Mouse (Mus musculus) hindbrain, embryonic 12.5 days (tissue): ENCODE data around the gene Prlhr. TPM values are rescaled to one million over a fixed set of nuclear protein-coding genes. Genes with fewer than 3 reads are reported as not detected.

ENCODE experiments used
- ATAC-seq: fragments of 200-750 bp; cut with Nextera tagmentation; 2 replicates; pipeline ENCODE4 v1.8.0; 2017; ENCODE audit warnings: moderate TSS enrichment; ENCODE audit not compliant: low FRiP score
- H3K27ac ChIP-seq: fragments of 300-500 bp; sonication (generic); 2 replicates; pipeline ENCODE4 v1.5.1; 2016; ENCODE audit warnings: mild to moderate bottlenecking
- H3K27me3 ChIP-seq: fragments of 300-500 bp; sonication (generic); 2 replicates; pipeline ENCODE4 v1.6.1; 2016; ENCODE audit warnings: mild to moderate bottlenecking
- H3K36me3 ChIP-seq: fragments of 300-500 bp; sonication (generic); 2 replicates; pipeline ENCODE4 v1.6.1; 2016; ENCODE audit warnings: mild to moderate bottlenecking
- H3K4me1 ChIP-seq: fragments of 300-500 bp; sonication (generic); 2 replicates; pipeline ENCODE4 v1.6.1; 2016
- H3K4me2 ChIP-seq: fragments of 300-500 bp; sonication (generic); replicated peaks from 2 replicates; pipeline ENCODE4 v1.6.1; 2016; ENCODE audit warnings: mild to moderate bottlenecking
- H3K4me3 ChIP-seq: fragments of 300-500 bp; sonication (generic); 2 replicates; pipeline ENCODE4 v1.5.1; 2016; ENCODE audit warnings: mild to moderate bottlenecking
- H3K9ac ChIP-seq: fragments of 300-500 bp; sonication (generic); 2 replicates; pipeline ENCODE4 v1.6.1; 2016; ENCODE audit warnings: mild to moderate bottlenecking, moderate library complexity
- H3K9me3 ChIP-seq: fragments of 300-500 bp; sonication (generic); replicated peaks from 2 replicates; pipeline ENCODE4 v1.6.1; 2016; ENCODE audit warnings: mild to moderate bottlenecking
- WGBS: fragments of 180-500 bp; shearing (Covaris S2); methylation state at CpG from one replicate; pipeline ENCODE4 v1.1.7; 2016; 5-methylcytosine and 5-hydroxymethylcytosine counted together
- polyA plus RNA-seq: library from polyadenylated mRNA; unstranded; fragments of >200 nt; fragmentation: Nextera tagmentation; extraction: Ambion mirVana; gene quantifications from 2 replicates; pipeline ENCODE4 v1.2.1, GENCODE M21; 2016

The Prlhr gene
- polyA plus RNA-seq, 1 experiment from 2014 or later: not detected

DNA sequence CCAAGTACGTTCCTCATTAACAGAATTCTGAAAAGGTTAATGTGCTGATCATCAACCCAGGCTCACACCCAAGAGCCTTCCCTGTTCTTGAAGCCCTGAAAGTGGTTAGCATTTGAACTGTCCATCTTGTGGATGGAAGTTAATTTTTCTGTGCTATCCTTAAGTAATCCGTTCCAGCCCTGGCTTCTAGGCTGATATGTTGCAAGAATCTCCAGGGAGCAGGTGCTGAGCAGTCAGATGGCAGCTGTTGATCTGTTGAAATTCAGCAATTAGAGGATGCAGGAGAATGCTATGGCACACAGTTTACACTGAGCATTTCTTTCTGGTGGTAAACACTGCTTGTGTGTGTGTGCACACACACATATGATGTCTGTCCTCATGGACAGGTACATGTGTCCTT lies 2.4 kb downstream of the Prlhr start:
- Histone ChIP-seq H3K4me3 (no peak overlapping the region), H3K9ac (no peak overlapping the region), H3K4me1 (peaks cover 22% of the 10 kb centered on the region), H3K27ac (no peak overlapping the region), H3K27me3 (peaks cover 50% of the 10 kb centered on the region), H3K9me3 (no peaks in the 10 kb centered on the region), H3K4me2 (no peak overlapping the region), H3K36me3 (no peaks in the 10 kb centered on the region)
- 63% methylated on average over 2 of the region's 2 CpGs for WGBS
- ATAC-seq: no peak

DNA sequence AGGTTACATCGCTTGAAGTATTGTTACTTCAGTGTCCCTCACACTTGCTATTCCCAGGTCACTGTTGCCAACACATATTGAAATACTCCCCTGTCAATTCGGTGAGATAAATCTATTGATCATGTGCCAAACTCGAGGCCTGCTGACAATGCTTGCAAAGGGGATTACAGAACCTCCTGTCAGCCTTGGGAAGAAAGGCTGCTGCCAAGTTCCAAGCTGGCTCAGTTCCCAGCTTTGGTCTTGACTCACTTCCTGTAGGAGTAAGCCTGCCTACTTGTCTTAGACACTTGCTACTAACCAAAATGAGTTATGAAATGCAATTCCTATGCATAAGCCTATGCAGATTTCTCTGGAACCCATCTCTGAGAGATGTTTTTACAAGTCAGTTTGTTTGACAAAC lies 4.2 kb downstream of the Prlhr start:
- H3K27me3 ChIP-seq: peaks cover 34% of the 10 kb centered on the region

DNA sequence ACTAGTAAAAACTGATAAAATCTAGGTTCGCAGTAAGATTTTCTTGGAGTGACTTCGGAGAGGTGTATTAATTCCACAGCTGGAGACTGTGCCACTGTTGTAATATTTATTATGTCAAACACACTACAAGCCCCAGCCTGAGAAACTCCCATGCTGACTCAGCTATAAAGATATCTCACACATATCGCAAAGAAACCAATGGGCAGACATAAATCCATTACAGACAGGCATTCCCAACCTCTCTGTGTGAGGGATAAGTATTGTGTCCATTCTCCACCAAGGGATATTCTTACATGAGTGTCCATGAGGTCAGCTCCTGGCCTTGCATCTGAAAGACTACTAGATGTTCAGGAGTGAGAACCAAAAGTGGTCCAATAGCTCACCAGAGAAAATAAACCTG lies 4.7 kb downstream of the Prlhr start:
- H3K4me2 ChIP-seq: no peak overlapping the region
- 85% methylated on average over 3 of the region's 3 CpGs for WGBS
- no peaks in the 10 kb centered on the region for H3K9me3 ChIP-seq
- peaks cover 29% of the 10 kb centered on the region for H3K27me3 ChIP-seq
- peaks cover 16% of the 10 kb centered on the region for H3K4me1 ChIP-seq
- ATAC-seq: no peak
- no peak overlapping the region for H3K9ac ChIP-seq
- H3K36me3 ChIP-seq: no peaks in the 10 kb centered on the region
- H3K4me3 ChIP-seq: no peak overlapping the region
- no peak overlapping the region for H3K27ac ChIP-seq

More for the DNA sequence above, 4.2 kb downstream of the Prlhr start:
- Histone ChIP-seq H3K4me2 (no peak overlapping the region), H3K4me1 (peaks cover 21% of the 10 kb centered on the region), H3K9me3 (no peaks in the 10 kb centered on the region), H3K36me3 (no peaks in the 10 kb centered on the region), H3K27ac (no peak overlapping the region), H3K9ac (no peak overlapping the region), H3K4me3 (no peak overlapping the region)
- 46% methylated on average over 3 of the region's 3 CpGs for WGBS
- ATAC-seq: no peak

DNA sequence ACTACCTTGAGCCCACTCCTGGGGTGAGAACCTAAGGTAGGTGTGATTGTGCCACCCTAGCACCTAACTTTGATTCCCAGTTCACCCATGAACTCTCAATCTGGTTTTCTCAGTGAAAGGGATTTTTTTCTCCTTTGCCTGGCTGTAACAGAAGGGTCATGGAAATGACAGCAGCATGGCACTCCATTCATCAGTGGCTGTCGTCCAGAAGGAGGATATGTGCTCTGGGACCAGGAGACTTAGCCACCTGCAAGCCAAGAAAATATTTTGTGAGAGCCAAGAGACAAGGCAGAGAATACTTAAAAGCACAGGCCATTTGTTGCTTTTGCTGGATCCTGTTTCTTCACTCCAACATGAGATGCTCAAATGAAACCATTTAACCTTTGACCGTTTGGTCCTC lies 6.6 kb downstream of the Prlhr start:
- no peak for ATAC-seq
- Histone ChIP-seq H3K9ac (no peak overlapping the region), H3K27me3 (peaks cover 11% of the 10 kb centered on the region; the same call in 1 of the 2 replicates), H3K9me3 (no peaks in the 10 kb centered on the region), H3K4me2 (no peak overlapping the region), H3K4me1 (no peaks in the 10 kb centered on the region), H3K36me3 (no peaks in the 10 kb centered on the region), H3K4me3 (no peak overlapping the region), H3K27ac (no peak overlapping the region)
- WGBS: 61% methylated on average over 2 of the region's 2 CpGs

DNA sequence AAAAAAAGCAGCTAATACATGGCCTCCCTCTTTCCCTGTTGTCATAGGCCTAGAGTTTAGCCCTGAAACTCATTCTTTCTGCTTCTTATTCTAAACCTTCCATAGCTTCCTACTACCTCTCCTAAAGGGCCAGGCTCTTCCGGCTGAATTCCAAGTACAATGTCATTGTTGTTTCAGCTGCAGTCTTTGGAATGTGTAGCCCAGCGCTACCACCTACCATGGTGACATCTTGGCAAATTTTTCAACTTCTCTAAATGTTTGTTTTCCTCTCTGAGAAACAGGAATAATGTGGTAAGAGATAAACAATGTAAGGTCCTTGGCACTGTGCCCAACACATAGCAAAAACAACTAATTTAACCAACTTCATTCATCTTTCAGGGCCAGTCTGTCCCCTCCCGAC lies 8.4 kb downstream of the Prlhr start:
- H3K27me3 ChIP-seq: no peaks in the 10 kb centered on the region
- no peaks in the 10 kb centered on the region for H3K9me3 ChIP-seq
- no peaks in the 10 kb centered on the region for H3K36me3 ChIP-seq
- WGBS: 49% methylated on average over 3 of the region's 3 CpGs
- no peak for ATAC-seq
- H3K4me2 ChIP-seq: no peak overlapping the region
- H3K27ac ChIP-seq: no peak overlapping the region
- no peak overlapping the region for H3K9ac ChIP-seq
- no peak overlapping the region for H3K4me3 ChIP-seq
- no peaks in the 10 kb centered on the region for H3K4me1 ChIP-seq

DNA sequence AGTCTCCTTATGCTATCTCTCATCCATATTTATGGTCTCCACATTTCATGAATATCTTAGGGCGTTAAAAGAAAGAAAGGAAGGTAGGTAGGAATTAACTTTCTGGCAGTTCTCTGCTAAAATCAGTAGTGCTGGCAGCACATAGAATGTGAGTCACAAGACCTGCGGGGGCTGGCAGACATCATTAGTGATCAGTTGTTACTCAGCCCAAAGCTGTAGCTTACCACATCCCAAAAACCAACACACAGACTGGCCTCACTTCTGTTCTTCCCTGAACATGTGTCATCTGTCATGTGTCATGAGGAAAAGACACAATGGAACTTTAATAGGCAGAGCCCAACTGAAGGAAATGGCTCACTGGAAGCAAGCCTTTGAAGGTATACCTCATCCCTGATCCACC lies 9.0 kb downstream of the Prlhr start:
- no peak overlapping the region for H3K9ac ChIP-seq
- H3K36me3 ChIP-seq: no peaks in the 10 kb centered on the region
- H3K9me3 ChIP-seq: no peaks in the 10 kb centered on the region
- no peak overlapping the region for H3K4me3 ChIP-seq
- 72% methylated on average over 2 of the region's 2 CpGs for WGBS
- ATAC-seq: no peak
- H3K27ac ChIP-seq: no peak overlapping the region
- H3K27me3 ChIP-seq: no peaks in the 10 kb centered on the region
- H3K4me1 ChIP-seq: no peaks in the 10 kb centered on the region
- no peak overlapping the region for H3K4me2 ChIP-seq

DNA sequence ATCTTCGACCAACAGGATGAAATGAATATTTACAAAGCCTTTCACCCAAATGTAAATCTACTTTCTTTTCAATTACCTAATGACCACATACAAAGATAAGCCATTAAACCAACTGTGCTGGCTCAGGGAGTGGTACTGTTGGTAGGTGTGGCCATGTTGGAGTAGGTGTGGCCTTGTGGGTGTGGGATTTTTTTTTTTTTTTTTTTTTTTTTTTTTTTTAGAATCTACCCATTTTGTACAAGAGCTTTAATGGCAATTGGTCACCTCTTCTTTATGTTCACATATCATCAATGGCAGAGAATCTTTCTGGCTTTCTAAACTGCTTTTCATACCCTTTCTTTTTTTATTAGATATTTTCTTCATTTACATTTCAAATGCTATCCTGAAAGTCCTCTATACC lies 12.3 kb downstream of the Prlhr start:
- Histone ChIP-seq H3K4me1 (no peaks in the 10 kb centered on the region), H3K9ac (no peak overlapping the region), H3K27me3 (no peaks in the 10 kb centered on the region), H3K4me2 (no peak overlapping the region), H3K36me3 (no peaks in the 10 kb centered on the region), H3K27ac (no peak overlapping the region), H3K4me3 (no peak overlapping the region), H3K9me3 (no peaks in the 10 kb centered on the region)
- ATAC-seq: no peak
- 79% methylated on average over 1 of the region's 1 CpGs for WGBS

DNA sequence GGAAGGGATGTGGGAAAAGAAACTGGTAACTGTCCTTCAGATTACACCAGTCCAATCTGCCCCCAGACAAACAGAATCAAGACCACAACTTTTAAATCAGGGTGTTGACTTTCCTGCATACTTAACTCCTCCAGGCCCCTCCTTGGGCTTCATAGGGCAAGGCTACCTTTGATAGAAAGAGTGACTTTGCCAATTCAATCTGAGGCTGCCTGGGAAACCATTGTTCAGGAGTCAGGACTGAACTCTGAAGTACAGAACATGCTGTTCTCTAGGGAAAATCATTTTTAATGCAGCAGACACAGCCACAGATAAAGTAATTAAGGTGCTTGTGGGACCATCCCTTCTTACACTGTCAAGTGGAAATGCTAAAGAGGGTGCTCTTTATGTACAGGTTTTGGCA lies 27.6 kb downstream of the Prlhr start:
- no peak overlapping the region for H3K4me2 ChIP-seq
- no peaks in the 10 kb centered on the region for H3K9me3 ChIP-seq
- H3K9ac ChIP-seq: no peak overlapping the region
- no peaks in the 10 kb centered on the region for H3K4me1 ChIP-seq
- H3K36me3 ChIP-seq: no peaks in the 10 kb centered on the region
- no peak overlapping the region for H3K27ac ChIP-seq
- no peaks in the 10 kb centered on the region for H3K27me3 ChIP-seq
- no peak for ATAC-seq
- no peak overlapping the region for H3K4me3 ChIP-seq

DNA sequence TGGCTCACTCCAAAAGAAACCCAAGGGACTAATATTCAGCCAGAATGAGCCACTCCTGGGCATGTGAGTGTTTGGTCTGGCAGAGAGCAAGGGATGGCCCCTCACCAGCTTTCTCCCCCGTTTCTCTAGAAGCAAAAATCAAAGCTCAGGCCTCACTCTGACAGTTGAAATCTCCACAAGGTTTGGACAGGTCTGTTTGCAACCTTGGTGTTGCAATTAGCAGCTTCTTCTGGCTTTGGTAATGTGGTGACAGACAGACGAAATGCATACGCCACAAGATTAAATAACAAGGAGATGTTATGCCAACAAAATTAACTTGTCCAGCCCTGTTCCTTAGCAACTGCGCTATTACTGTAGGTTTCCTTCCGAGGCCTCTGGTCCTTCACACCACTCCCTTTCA lies 28.0 kb downstream of the Prlhr start:
- Histone ChIP-seq H3K4me3 (no peak overlapping the region), H3K9ac (no peak overlapping the region), H3K27ac (no peak overlapping the region), H3K4me2 (no peak overlapping the region), H3K36me3 (no peaks in the 10 kb centered on the region), H3K4me1 (no peaks in the 10 kb centered on the region), H3K9me3 (no peaks in the 10 kb centered on the region), H3K27me3 (no peaks in the 10 kb centered on the region)
- no peak for ATAC-seq
- WGBS: 81% methylated on average over 5 of the region's 5 CpGs

DNA sequence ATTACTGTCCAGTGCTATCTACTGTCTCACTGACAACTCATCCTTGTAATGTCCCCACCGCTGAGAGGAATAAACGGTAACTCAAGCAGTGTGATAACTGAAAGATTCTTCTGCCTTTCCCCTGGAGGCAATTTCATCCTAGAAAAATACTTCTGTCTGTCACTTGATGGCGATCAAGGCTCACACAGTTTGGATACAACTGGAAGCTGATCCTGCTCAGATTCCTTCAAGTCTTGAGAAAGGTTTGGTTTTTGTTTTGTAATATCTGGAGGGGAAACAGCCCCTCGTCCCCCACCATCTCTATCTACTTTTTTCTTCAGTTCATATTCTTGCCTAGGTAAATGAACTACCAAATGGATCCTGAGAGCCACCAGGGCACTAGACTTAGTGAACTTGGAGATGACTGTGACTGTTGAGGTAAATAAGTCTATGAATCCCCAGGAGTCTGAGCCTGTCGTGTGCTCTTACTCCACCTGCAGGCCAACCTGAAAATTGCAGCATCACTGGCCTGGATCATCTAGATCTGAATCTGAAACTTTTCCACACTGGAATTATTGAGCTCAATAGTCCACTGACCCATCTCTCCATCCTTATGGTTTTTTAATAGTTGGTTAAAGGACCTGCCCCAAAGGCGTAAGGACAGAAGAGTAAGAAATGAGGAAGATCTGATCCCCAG lies 30.4 kb downstream of the Prlhr start:
- no peak overlapping the region for H3K4me2 ChIP-seq
- no peak for ATAC-seq

DNA sequence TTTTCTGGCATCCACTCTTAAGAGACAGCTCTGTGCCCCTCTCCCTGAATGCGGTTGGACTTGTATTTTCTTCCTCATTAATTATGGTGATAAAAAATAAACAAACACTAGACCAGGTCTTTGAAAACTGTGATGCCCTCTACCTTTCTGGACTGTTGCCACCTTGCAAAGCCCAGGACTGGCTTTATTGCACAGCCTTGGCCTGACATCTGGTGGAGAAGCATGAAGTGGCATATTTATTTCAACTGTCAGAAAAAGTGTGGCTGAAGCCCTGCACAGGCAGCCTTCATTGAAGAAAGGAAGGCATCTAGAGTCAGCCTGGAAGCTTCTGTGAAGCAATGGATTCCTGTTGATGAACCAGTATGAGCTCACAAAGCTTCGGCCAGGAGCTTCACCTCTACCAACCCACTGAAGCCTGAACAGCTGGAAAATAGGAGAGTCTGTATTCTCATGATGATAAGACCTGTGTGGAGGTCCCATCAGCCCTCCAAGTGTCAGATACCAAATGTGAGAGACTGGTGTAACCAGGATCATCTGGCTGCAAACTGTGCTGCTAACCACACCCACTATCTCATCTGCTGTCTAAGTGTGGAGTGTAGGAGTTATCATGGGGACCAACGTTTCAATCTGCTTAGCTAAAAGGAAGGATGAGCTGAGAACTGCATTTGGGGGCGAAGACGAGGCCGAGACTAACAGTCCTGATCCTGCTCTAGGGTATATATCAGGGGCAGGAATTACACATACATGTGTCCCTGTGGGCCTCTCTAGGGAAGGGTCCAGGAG lies 35.6 kb downstream of the Prlhr start:
- Histone ChIP-seq H3K4me3 (no peak overlapping the region), H3K4me2 (no peak overlapping the region), H3K9me3 (no peaks in the 10 kb centered on the region), H3K36me3 (no peaks in the 10 kb centered on the region), H3K27ac (no peak overlapping the region), H3K4me1 (no peaks in the 10 kb centered on the region), H3K27me3 (no peaks in the 10 kb centered on the region), H3K9ac (no peak overlapping the region)
- 92% methylated on average over 6 of the region's 6 CpGs for WGBS
- ATAC-seq: no peak

More for the DNA sequence above, 30.4 kb downstream of the Prlhr start:
- Histone ChIP-seq H3K36me3 (no peaks in the 10 kb centered on the region), H3K4me3 (no peak overlapping the region), H3K27ac (no peak overlapping the region), H3K4me1 (no peaks in the 10 kb centered on the region), H3K9me3 (no peaks in the 10 kb centered on the region), H3K9ac (no peak overlapping the region), H3K27me3 (no peaks in the 10 kb centered on the region)
- 55% methylated on average over 6 of the region's 6 CpGs for WGBS

DNA sequence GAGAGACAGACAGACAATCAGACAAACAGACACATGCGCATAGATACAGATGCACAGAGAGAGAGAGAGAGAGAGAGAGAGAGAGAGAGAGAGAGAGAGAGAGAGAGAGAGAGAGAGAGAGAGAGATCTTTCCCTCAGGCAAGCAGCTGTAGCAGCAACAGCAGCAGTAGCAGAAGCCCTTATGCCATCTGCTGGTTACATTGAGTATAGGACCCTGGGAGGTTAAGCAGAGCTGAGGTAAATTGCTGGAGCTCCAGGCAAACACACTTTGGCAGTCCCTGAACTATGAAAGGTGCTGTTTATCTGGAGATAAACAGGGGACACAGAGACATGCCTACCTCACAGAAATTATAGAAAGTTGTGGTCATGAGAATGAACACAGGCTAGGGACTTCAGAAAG lies 50.5 kb downstream of the Prlhr start:
- no peak for ATAC-seq
- 58% methylated on average over 1 of the region's 1 CpGs for WGBS
- Histone ChIP-seq H3K4me2 (no peak overlapping the region), H3K27me3 (no peaks in the 10 kb centered on the region), H3K4me3 (no peak overlapping the region), H3K9me3 (no peaks in the 10 kb centered on the region), H3K4me1 (no peaks in the 10 kb centered on the region), H3K36me3 (no peaks in the 10 kb centered on the region), H3K9ac (no peak overlapping the region), H3K27ac (no peak overlapping the region)
